ENCODE assay signal across 14 mouse cellular contexts in genomic region chr4:9095646-9096045, GRCm38 (mm10).
DNase-seq lines count a peak whose midpoint lies in the region; ATAC-seq and TF ChIP-seq lines count a peak whose summit lies in the region.
"Had no signal": no experiment of that assay in that cellular context is flagged by ENCODE, and none has a peak within 500 bp of the region (broad histone marks: within the 10 kb centered on the region; RNA-seq: fewer than 3 reads in every experiment).

No protein-coding gene starts in this region.

- H3K4me1 ChIP-seq in kidney, embryonic 14.5 days (ENCODE audit: control insufficient read depth, insufficient read depth, low read length) = peaks cover 11% of the 10 kb centered on the region
- H3K4me1 ChIP-seq in lung, embryonic 14.5 days (ENCODE audit: insufficient read depth) = 0 out of 2 replicates have a peak, but pooled peaks cover 6% of the 10 kb centered on the region

- H3K36me3 ChIP-seq in kidney, embryonic 14.5 days (ENCODE audit: control insufficient read depth, insufficient read depth, low read length) = no peaks in the 10 kb centered on the region
- H3K36me3 ChIP-seq in C2C12 (ENCODE audit: control insufficient read depth, insufficient read depth) = no peaks in the 10 kb centered on the region
- no peaks in the 10 kb centered on the region for H3K36me3 ChIP-seq in lung, embryonic 14.5 days (ENCODE audit: insufficient read depth)
- H3K36me3 ChIP-seq: hindbrain, embryonic 12.5 days had no signal

- H3K79me3 ChIP-seq in C2C12 (ENCODE audit: low read depth) = no peaks in the 10 kb centered on the region

- no peak overlapping the region for H3ac ChIP-seq in C2C12 (ENCODE audit: control insufficient read depth, insufficient read length, low read depth)

- no peak overlapping the region for H3K9ac ChIP-seq in kidney, embryonic 14.5 days (ENCODE audit: low read depth, low read length)
- H3K9ac ChIP-seq in lung, embryonic 14.5 days = no peak overlapping the region
- H3K9ac ChIP-seq: hindbrain, embryonic 12.5 days; liver, embryonic 14.5 days had no signal

- H3K27me3 ChIP-seq in kidney, embryonic 14.5 days (ENCODE audit: control insufficient read depth, insufficient read depth, low read length) = peaks cover 6% of the 10 kb centered on the region; the same call in 1 of the 2 replicates
- no peaks in the 10 kb centered on the region for H3K27me3 ChIP-seq in C2C12 (ENCODE audit: control insufficient read depth, insufficient read depth, insufficient read length)
- no peaks in the 10 kb centered on the region for H3K27me3 ChIP-seq in lung, embryonic 14.5 days (ENCODE audit: insufficient read depth, low read length)
- H3K27me3 ChIP-seq: hindbrain, embryonic 12.5 days had no signal

- H3K9me3 ChIP-seq in kidney, embryonic 14.5 days (ENCODE audit: control insufficient read depth, low read length) = no peaks in the 10 kb centered on the region
- no peaks in the 10 kb centered on the region for H3K9me3 ChIP-seq in lung, embryonic 14.5 days (ENCODE audit: low read depth, low read length)
- H3K9me3 ChIP-seq: hindbrain, embryonic 12.5 days had no signal

- H3K4me2 ChIP-seq in kidney, embryonic 14.5 days (replicated peaks; ENCODE audit: low read depth, low read length) = no peak overlapping the region
- H3K4me2 ChIP-seq in lung, embryonic 14.5 days = no peak overlapping the region
- H3K4me2 ChIP-seq: hindbrain, embryonic 12.5 days had no signal

- H3K27ac ChIP-seq in kidney, embryonic 14.5 days (ENCODE audit: low read depth, low read length) = no peak overlapping the region
- H3K27ac ChIP-seq in lung, embryonic 14.5 days (ENCODE audit: low read depth) = no peak overlapping the region
- H3K27ac ChIP-seq: hindbrain, embryonic 12.5 days; liver, embryonic 14.5 days had no signal

- no peak for TF ChIP-seq CTCF in C2C12 (IDR thresholded peaks at IDR 0.05; ENCODE audit: control insufficient read depth, insufficient read depth, insufficient read length)
- no peak for TF ChIP-seq CTCF in lung, embryonic 14.5 days (IDR thresholded peaks at IDR 0.05; ENCODE audit: low read depth)

- 33% methylated on average over 7 of the region's 7 CpGs for WGBS in kidney, embryonic 14.5 days
- 25% methylated on average over 7 of the region's 7 CpGs for whole genome bisulfite sequencing in lung, embryonic 14.5 days

- no peaks in the 10 kb centered on the region for H3K79me2 ChIP-seq in C2C12 (ENCODE audit: control insufficient read depth, insufficient read depth)

- DNase-seq in cerebellum, adult 9-11 months = peak; percentile 39
- no peak for DNase-seq in cerebellum, postnatal 25 days
- DNase-seq in kidney, adult 8-10 months = no peak
- peak; percentile 72 for DNase-seq in lung, embryonic 14.5 days
- no peak for DNase-seq in urinary bladder, postnatal 14 days (ENCODE audit: low spot score)
- no peak for DNase-seq in cerebellum, adult 11 months
- DNase-seq: adrenal gland, adult 8-10 months; cerebellum, adult 11-12 months; gastrocnemius, postnatal 14 days; thymus, postnatal 14 days had no signal

- ATAC-seq in kidney, embryonic 14.5 days (ENCODE audit: low FRiP score, low TSS enrichment) = peak; percentile 26; the same call in 1 of the 2 replicates
- peak; percentile 60; the same call in 1 of the 2 replicates for ATAC-seq in lung, embryonic 14.5 days (ENCODE audit: insufficient read depth)

- H3K4me3 ChIP-seq in kidney, embryonic 14.5 days (ENCODE audit: low read length) = no peak overlapping the region
- no peak overlapping the region for H3K4me3 ChIP-seq in C2C12 (ENCODE audit: insufficient read depth, poor library complexity, severe bottlenecking)
- no peak overlapping the region for H3K4me3 ChIP-seq in lung, embryonic 14.5 days (ENCODE audit: low read depth, low read length)
- H3K4me3 ChIP-seq: hindbrain, embryonic 12.5 days had no signal

TF ChIP-seq in C2C12, 6 proteins besides CTCF, POLR2A, EP300 and RAD21:
- TF ChIP-seq MYOD1 (IDR thresholded peaks at IDR 0.05; ENCODE audit: control insufficient read depth, insufficient read length, low read depth) (peak; percentile 15), FOSL1 (IDR thresholded peaks at IDR 0.05; ENCODE audit: insufficient read depth, low read length, poor library complexity, severe bottlenecking) (no peak)

Comparison
In these comparisons a context has a peak if more than half of its experiments do, and no peak if none do; other contexts are left out.
1. DNase-seq: peak in cerebellum, adult 9-11 months (single experiment) and lung, embryonic 14.5 days (single experiment); none in cerebellum, postnatal 25 days (0 of 2), kidney, adult 8-10 months (0 of 2), urinary bladder, postnatal 14 days (single experiment) and cerebellum, adult 11 months (single experiment).